Mouse (Mus musculus): Measurements from ENCODE around the gene Prss12.
A peak's percentile ranks its signal among the peaks of the same experiment; 100 is the strongest.
"Not testable (repeated sequence)": the region's sequence is repeated elsewhere in the genome, so short reads cannot be mapped to it uniquely, and the experiment has no call there.

Prss12 gene

GRCm38 (mm10) chr3:123481266-123481665 is 34.6 kb downstream of the Prss12 start:
- DNase-seq = no peak

GRCm38 (mm10) chr3:123491814-123492213 is 45.1 kb downstream of the Prss12 start:
- DNase-seq = no peak

- no peak for DNase-seq
Observed at GRCm38 (mm10) chr3:123493163-123493562, 46.5 kb downstream of the Prss12 start.

- no peak for DNase-seq
Observed at GRCm38 (mm10) chr3:123495088-123495487, 48.4 kb downstream of the Prss12 start.

- no peak for DNase-seq
Observed at GRCm38 (mm10) chr3:123498787-123499186, 52.1 kb downstream of the Prss12 start.

GRCm38 (mm10) chr3:123501798-123502197 is 55.1 kb downstream of the Prss12 start:
- not testable (repeated sequence) for DNase-seq

GRCm38 (mm10) chr3:123503943-123504342 is 57.2 kb downstream of the Prss12 start:
- no peak for DNase-seq

GRCm38 (mm10) chr3:123504783-123505182 is 58.1 kb downstream of the Prss12 start:
- no peak for DNase-seq

- DNase-seq = no peak
Observed at GRCm38 (mm10) chr3:123505778-123506667, 59.3 kb downstream of the Prss12 start.

- no peak for DNase-seq
Observed at GRCm38 (mm10) chr3:123506699-123507662, 60.3 kb downstream of the Prss12 start.

- no peak for DNase-seq
Observed at GRCm38 (mm10) chr3:123507663-123508055, 60.9 kb downstream of the Prss12 start.

- DNase-seq = peak; percentile 99
Observed at GRCm38 (mm10) chr3:123508056-123508674, 61.5 kb downstream of the Prss12 start.

- DNase-seq = no peak
Observed at GRCm38 (mm10) chr3:123508675-123509376, 62.1 kb downstream of the Prss12 start.

- no peak for DNase-seq
Observed at GRCm38 (mm10) chr3:123511818-123512217, 65.1 kb downstream of the Prss12 start.

- DNase-seq = no peak
Observed at GRCm38 (mm10) chr3:123514886-123515285, 68.2 kb downstream of the Prss12 start.

GRCm38 (mm10) chr3:123515600-123516359 is 69.1 kb downstream of the Prss12 start:
- DNase-seq = peak; percentile 50

- peak; percentile 31 for DNase-seq
Observed at GRCm38 (mm10) chr3:123516784-123517183, 70.1 kb downstream of the Prss12 start.

- no peak for DNase-seq
Observed at GRCm38 (mm10) chr3:123526313-123527067, 79.8 kb downstream of the Prss12 start.

GRCm38 (mm10) chr3:123527806-123528507 is 81.2 kb downstream of the Prss12 start:
- DNase-seq = no peak

GRCm38 (mm10) chr3:123531124-123531523 is 84.4 kb downstream of the Prss12 start:
- no peak for DNase-seq
